Mouse (Mus musculus): ENCODE measurements around the gene Rap1gap2. TPM values are rescaled to one million over a fixed set of nuclear protein-coding genes. Genes with fewer than 3 reads are reported as not detected.

The Rap1gap2 gene
- polyA plus RNA-seq, 1 experiment from 2014 or later: 15.8 TPM

GRCm38 (mm10) chr11:74502485-74502884 is 108.2 kb downstream of the Rap1gap2 start:
- H3K27ac ChIP-seq: no peak overlapping the region
- ATAC-seq (replicated peaks): no peak
- no peaks in the 10 kb centered on the region for H3K36me3 ChIP-seq (replicated peaks)
- 89% methylated on average over 8 of the region's 8 CpGs for WGBS
- H3K4me3 ChIP-seq: no peak overlapping the region
- H3K4me1 ChIP-seq: peaks cover 7% of the 10 kb centered on the region; the same call in 1 of the 2 replicates
- H3K4me2 ChIP-seq: no peak overlapping the region
- H3K9me3 ChIP-seq: no peaks in the 10 kb centered on the region
- no peak overlapping the region for H3K9ac ChIP-seq
- no peaks in the 10 kb centered on the region for H3K27me3 ChIP-seq (replicated peaks)

GRCm38 (mm10) chr11:74501989-74502388 is 108.7 kb downstream of the Rap1gap2 start:
- H3K9me3 ChIP-seq: no peaks in the 10 kb centered on the region
- no peak overlapping the region for H3K4me3 ChIP-seq
- no peaks in the 10 kb centered on the region for H3K36me3 ChIP-seq (replicated peaks)
- H3K9ac ChIP-seq: no peak overlapping the region
- H3K27me3 ChIP-seq (replicated peaks): no peaks in the 10 kb centered on the region
- ATAC-seq (replicated peaks): no peak
- H3K4me1 ChIP-seq: peaks cover 7% of the 10 kb centered on the region; the same call in 1 of the 2 replicates
- H3K27ac ChIP-seq: no peak overlapping the region
- no peak overlapping the region for H3K4me2 ChIP-seq

GRCm38 (mm10) chr11:74501061-74501460 is 109.7 kb downstream of the Rap1gap2 start:
- 84% methylated on average over 3 of the region's 3 CpGs for WGBS
- Histone ChIP-seq H3K36me3 (replicated peaks) (no peaks in the 10 kb centered on the region), H3K4me1 (peaks cover 7% of the 10 kb centered on the region; the same call in 1 of the 2 replicates), H3K9ac (no peak overlapping the region), H3K4me3 (no peak overlapping the region), H3K27ac (no peak overlapping the region), H3K9me3 (no peaks in the 10 kb centered on the region), H3K27me3 (replicated peaks) (no peaks in the 10 kb centered on the region), H3K4me2 (no peak overlapping the region)
- ATAC-seq (replicated peaks): no peak

- H3K9ac ChIP-seq: no peak overlapping the region
- no peak overlapping the region for H3K27ac ChIP-seq
- H3K4me3 ChIP-seq: no peak overlapping the region
- H3K36me3 ChIP-seq (replicated peaks): no peaks in the 10 kb centered on the region
- peaks cover 7% of the 10 kb centered on the region; the same call in 1 of the 2 replicates for H3K4me1 ChIP-seq
- ATAC-seq (replicated peaks): no peak
- no peak overlapping the region for H3K4me2 ChIP-seq
- no peaks in the 10 kb centered on the region for H3K9me3 ChIP-seq
- H3K27me3 ChIP-seq (replicated peaks): no peaks in the 10 kb centered on the region
- WGBS: 61% methylated on average over 8 of the region's 8 CpGs
Measured at GRCm38 (mm10) chr11:74499521-74500099, 111.1 kb downstream of the Rap1gap2 start.

- H3K36me3 ChIP-seq (replicated peaks): no peaks in the 10 kb centered on the region
- H3K4me1 ChIP-seq: peaks cover 7% of the 10 kb centered on the region; the same call in 1 of the 2 replicates
- no peaks in the 10 kb centered on the region for H3K9me3 ChIP-seq
- 51% methylated on average over 3 of the region's 3 CpGs for WGBS
- H3K27ac ChIP-seq: no peak overlapping the region
- no peak for ATAC-seq (replicated peaks)
- no peak overlapping the region for H3K9ac ChIP-seq
- no peak overlapping the region for H3K4me2 ChIP-seq
- no peaks in the 10 kb centered on the region for H3K27me3 ChIP-seq (replicated peaks)
- H3K4me3 ChIP-seq: no peak overlapping the region
Measured at GRCm38 (mm10) chr11:74499058-74499457, 111.7 kb downstream of the Rap1gap2 start.

- WGBS: 99% methylated on average over 3 of the region's 3 CpGs
- Histone ChIP-seq H3K27me3 (replicated peaks) (no peaks in the 10 kb centered on the region), H3K9me3 (no peaks in the 10 kb centered on the region), H3K4me3 (no peak overlapping the region), H3K4me1 (peaks cover 7% of the 10 kb centered on the region; the same call in 1 of the 2 replicates), H3K27ac (no peak overlapping the region), H3K36me3 (replicated peaks) (no peaks in the 10 kb centered on the region), H3K9ac (no peak overlapping the region), H3K4me2 (no peak overlapping the region)
- no peak for ATAC-seq (replicated peaks)
Measured at GRCm38 (mm10) chr11:74496581-74496980, 114.1 kb downstream of the Rap1gap2 start.

- Histone ChIP-seq H3K27me3 (replicated peaks) (no peaks in the 10 kb centered on the region), H3K36me3 (replicated peaks) (no peaks in the 10 kb centered on the region), H3K4me3 (no peak overlapping the region), H3K27ac (no peak overlapping the region), H3K4me2 (no peak overlapping the region), H3K4me1 (0 out of 2 replicates have a peak, but pooled peaks cover under 1% of the 10 kb centered on the region), H3K9ac (no peak overlapping the region), H3K9me3 (no peaks in the 10 kb centered on the region)
- 78% methylated on average over 8 of the region's 8 CpGs for WGBS
- ATAC-seq (replicated peaks): no peak
Measured at GRCm38 (mm10) chr11:74493936-74494335, 116.8 kb downstream of the Rap1gap2 start.

- 85% methylated on average over 11 of the region's 11 CpGs for WGBS
- Histone ChIP-seq H3K9ac (no peak overlapping the region), H3K27ac (no peak overlapping the region), H3K27me3 (replicated peaks) (no peaks in the 10 kb centered on the region), H3K4me2 (no peak overlapping the region), H3K4me3 (no peak overlapping the region), H3K9me3 (no peaks in the 10 kb centered on the region), H3K4me1 (no peaks in the 10 kb centered on the region), H3K36me3 (replicated peaks) (no peaks in the 10 kb centered on the region)
- ATAC-seq (replicated peaks): no peak
Measured at GRCm38 (mm10) chr11:74493172-74493862, 117.4 kb downstream of the Rap1gap2 start.

GRCm38 (mm10) chr11:74491130-74491529 is 119.6 kb downstream of the Rap1gap2 start:
- Histone ChIP-seq H3K36me3 (replicated peaks) (no peaks in the 10 kb centered on the region), H3K9ac (no peak overlapping the region), H3K4me2 (no peak overlapping the region), H3K4me3 (no peak overlapping the region), H3K9me3 (no peaks in the 10 kb centered on the region), H3K27me3 (replicated peaks) (no peaks in the 10 kb centered on the region), H3K4me1 (no peaks in the 10 kb centered on the region), H3K27ac (no peak overlapping the region)
- 91% methylated on average over 4 of the region's 4 CpGs for WGBS
- ATAC-seq (replicated peaks): no peak

- ATAC-seq (replicated peaks): no peak
- H3K4me2 ChIP-seq: no peak overlapping the region
- no peak overlapping the region for H3K9ac ChIP-seq
- no peaks in the 10 kb centered on the region for H3K36me3 ChIP-seq (replicated peaks)
- no peaks in the 10 kb centered on the region for H3K9me3 ChIP-seq
- no peaks in the 10 kb centered on the region for H3K4me1 ChIP-seq
- H3K27ac ChIP-seq: no peak overlapping the region
- WGBS: 74% methylated on average over 5 of the region's 5 CpGs
- no peaks in the 10 kb centered on the region for H3K27me3 ChIP-seq (replicated peaks)
- no peak overlapping the region for H3K4me3 ChIP-seq
Measured at GRCm38 (mm10) chr11:74489239-74489638, 121.5 kb downstream of the Rap1gap2 start.

GRCm38 (mm10) chr11:74487952-74488351 is 122.8 kb downstream of the Rap1gap2 start:
- 77% methylated on average over 3 of the region's 3 CpGs for WGBS
- Histone ChIP-seq H3K36me3 (replicated peaks) (no peaks in the 10 kb centered on the region), H3K27ac (no peak overlapping the region), H3K4me1 (no peaks in the 10 kb centered on the region), H3K27me3 (replicated peaks) (no peaks in the 10 kb centered on the region), H3K9me3 (no peaks in the 10 kb centered on the region), H3K9ac (no peak overlapping the region), H3K4me2 (no peak overlapping the region), H3K4me3 (no peak overlapping the region)
- ATAC-seq (replicated peaks): no peak

- no peaks in the 10 kb centered on the region for H3K4me1 ChIP-seq
- no peaks in the 10 kb centered on the region for H3K9me3 ChIP-seq
- WGBS: 91% methylated on average over 7 of the region's 7 CpGs
- H3K9ac ChIP-seq: no peak overlapping the region
- no peak for ATAC-seq (replicated peaks)
- H3K36me3 ChIP-seq (replicated peaks): no peaks in the 10 kb centered on the region
- no peaks in the 10 kb centered on the region for H3K27me3 ChIP-seq (replicated peaks)
- H3K4me3 ChIP-seq: no peak overlapping the region
- no peak overlapping the region for H3K27ac ChIP-seq
- H3K4me2 ChIP-seq: no peak overlapping the region
Measured at GRCm38 (mm10) chr11:74485435-74486217, 125.1 kb downstream of the Rap1gap2 start.

Measured in midbrain, embryonic 15.5 days (tissue).